Mouse (Mus musculus): ENCODE measurements around the gene Slc26a10. TPM values are rescaled to one million over a fixed set of nuclear protein-coding genes. Genes with fewer than 3 reads are reported as not detected.

Gene Slc26a10
- 1.2 and 1.4 TPM in 2 replicates for polyA plus RNA-seq (2015; fragmentation: Nextera tagmentation; extraction: Ambion mirVana)

GRCm38 (mm10) chr10:127179871-127180694 lies at the start of gene Slc26a10:
TSS of gene Slc26a10 (minus strand) at chr10:127180645.
- Histone ChIP-seq H3K36me3 (ENCODE audit: control insufficient read depth, insufficient read depth, low read length) (no peaks in the 10 kb centered on the region), H3K4me3 (replicated peaks; ENCODE audit: low read length) (peak within 1 kb of the TSS; percentile 10; the same call in 1 of the 2 replicates), H3K9ac (ENCODE audit: low read length) (peak within 1 kb of the TSS; percentile 38; the same call in 1 of the 2 replicates), H3K27me3 (ENCODE audit: control insufficient read depth, insufficient read depth, low read length) (peaks cover 48% of the 10 kb centered on the region), H3K4me1 (ENCODE audit: control insufficient read depth, insufficient read depth, low read length) (peaks cover 15% of the 10 kb centered on the region), H3K4me2 (ENCODE audit: low read depth, low read length) (peak within 1 kb of the TSS; percentile 34), H3K9me3 (replicated peaks; ENCODE audit: control insufficient read depth, low read length) (no peaks in the 10 kb centered on the region), H3K27ac (ENCODE audit: low read length) (no peak within 1 kb of the TSS)
- WGBS: 4% methylated on average over 34 of the region's 34 CpGs
- no peak for ATAC-seq (ENCODE audit: insufficient read depth, low FRiP score)

DNA sequence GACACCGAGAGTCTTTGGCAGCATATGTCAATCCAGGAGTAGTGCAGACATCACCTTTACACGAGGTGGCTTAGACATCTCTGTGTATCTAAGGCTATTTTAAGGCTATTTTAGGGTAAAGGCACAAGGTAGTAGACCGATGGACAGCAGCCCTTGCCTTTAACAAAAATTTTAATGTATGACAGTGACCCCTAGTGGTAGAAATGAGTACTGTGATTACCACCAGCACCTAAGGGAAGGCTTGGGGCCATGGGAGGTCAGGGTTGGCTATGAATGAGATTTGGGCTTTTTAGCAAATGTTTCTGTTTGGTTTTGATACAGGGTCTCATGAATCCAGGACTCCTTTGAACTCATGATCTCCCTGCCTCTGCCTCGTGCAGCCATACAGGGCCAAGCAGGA lies 48.5 kb upstream of the Slc26a10 start:
- Histone ChIP-seq H3K36me3 (ENCODE audit: control insufficient read depth, insufficient read depth, low read length) (no peaks in the 10 kb centered on the region), H3K9ac (ENCODE audit: low read length) (no peak overlapping the region), H3K4me2 (ENCODE audit: low read depth, low read length) (no peak overlapping the region), H3K4me3 (replicated peaks; ENCODE audit: low read length) (no peak overlapping the region), H3K27ac (ENCODE audit: low read length) (no peak overlapping the region), H3K4me1 (ENCODE audit: control insufficient read depth, insufficient read depth, low read length) (0 out of 2 replicates have a peak, but pooled peaks cover 6% of the 10 kb centered on the region), H3K27me3 (ENCODE audit: control insufficient read depth, insufficient read depth, low read length) (no peaks in the 10 kb centered on the region), H3K9me3 (replicated peaks; ENCODE audit: control insufficient read depth, low read length) (no peaks in the 10 kb centered on the region)
- WGBS: 20% methylated on average over 4 of the region's 4 CpGs
- ATAC-seq (ENCODE audit: insufficient read depth, low FRiP score): no peak; the same call in 1 of the 2 replicates

- Histone ChIP-seq H3K4me1 (ENCODE audit: control insufficient read depth, insufficient read depth, low read length) (0 out of 2 replicates have a peak, but pooled peaks cover 6% of the 10 kb centered on the region), H3K27me3 (ENCODE audit: control insufficient read depth, insufficient read depth, low read length) (no peaks in the 10 kb centered on the region), H3K36me3 (ENCODE audit: control insufficient read depth, insufficient read depth, low read length) (no peaks in the 10 kb centered on the region), H3K9me3 (replicated peaks; ENCODE audit: control insufficient read depth, low read length) (no peaks in the 10 kb centered on the region), H3K27ac (ENCODE audit: low read length) (no peak overlapping the region), H3K4me3 (replicated peaks; ENCODE audit: low read length) (no peak overlapping the region), H3K4me2 (ENCODE audit: low read depth, low read length) (no peak overlapping the region), H3K9ac (ENCODE audit: low read length) (no peak overlapping the region)
- WGBS: 82% methylated on average over 8 of the region's 8 CpGs
- ATAC-seq (ENCODE audit: insufficient read depth, low FRiP score): no peak
Observed at GRCm38 (mm10) chr10:127227163-127227562, 46.7 kb upstream of the Slc26a10 start.

DNA sequence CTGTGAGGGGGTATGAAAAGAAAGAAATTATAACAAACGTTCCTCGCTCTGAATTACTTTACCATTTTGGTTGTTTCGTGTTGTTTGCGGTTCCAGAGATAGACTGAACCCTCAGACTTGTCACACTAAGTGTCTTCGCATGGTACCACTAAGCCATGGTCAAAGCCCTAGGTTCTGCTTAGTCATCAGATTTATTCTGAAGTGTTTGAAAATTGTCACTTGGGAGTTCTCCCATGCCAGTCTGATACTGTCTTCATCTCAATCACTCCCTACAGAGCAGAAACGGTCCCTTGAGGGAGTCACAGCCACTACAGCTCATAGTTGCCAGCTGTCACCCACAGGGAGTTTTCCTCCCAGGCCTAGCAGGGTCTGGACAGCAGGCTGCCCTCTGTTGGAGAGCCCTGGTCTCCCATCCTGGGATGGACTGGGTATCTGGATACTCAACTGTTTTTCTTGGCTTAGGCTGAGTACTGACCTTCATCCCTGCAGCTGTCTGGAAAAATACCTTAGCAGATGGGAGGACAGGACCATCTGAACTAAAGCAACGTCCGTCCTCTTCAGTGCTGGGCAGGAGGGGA lies 46.0 kb upstream of the Slc26a10 start:
- H3K4me2 ChIP-seq (ENCODE audit: low read depth, low read length): no peak overlapping the region
- H3K36me3 ChIP-seq (ENCODE audit: control insufficient read depth, insufficient read depth, low read length): no peaks in the 10 kb centered on the region
- no peak for ATAC-seq (ENCODE audit: insufficient read depth, low FRiP score)
- no peaks in the 10 kb centered on the region for H3K27me3 ChIP-seq (ENCODE audit: control insufficient read depth, insufficient read depth, low read length)
- no peak overlapping the region for H3K9ac ChIP-seq (ENCODE audit: low read length)
- H3K9me3 ChIP-seq (replicated peaks; ENCODE audit: control insufficient read depth, low read length): no peaks in the 10 kb centered on the region
- H3K4me1 ChIP-seq (ENCODE audit: control insufficient read depth, insufficient read depth, low read length): 0 out of 2 replicates have a peak, but pooled peaks cover 6% of the 10 kb centered on the region
- no peak overlapping the region for H3K27ac ChIP-seq (ENCODE audit: low read length)
- no peak overlapping the region for H3K4me3 ChIP-seq (replicated peaks; ENCODE audit: low read length)
- 70% methylated on average over 8 of the region's 8 CpGs for WGBS

DNA sequence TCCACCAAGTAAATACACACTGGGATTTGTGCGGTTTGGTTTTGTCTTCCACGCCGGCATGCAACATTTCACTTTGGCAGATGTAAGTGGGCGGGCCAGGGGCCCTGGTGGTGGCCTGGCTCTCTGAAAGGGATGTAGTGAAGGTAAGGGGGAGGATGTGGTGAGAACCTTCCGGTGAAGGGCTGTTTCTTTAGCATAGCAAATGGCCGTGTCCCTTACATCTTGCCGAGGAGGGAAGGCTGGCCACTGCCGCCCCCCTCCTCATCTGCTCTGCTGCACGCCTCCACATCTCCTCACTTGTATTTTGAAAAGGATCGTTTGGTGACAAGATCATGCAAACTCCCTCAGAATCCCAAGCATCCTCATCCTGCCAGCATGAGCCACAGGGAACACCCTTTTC lies 45.3 kb upstream of the Slc26a10 start:
- Histone ChIP-seq H3K4me2 (ENCODE audit: low read depth, low read length) (no peak overlapping the region), H3K9me3 (replicated peaks; ENCODE audit: control insufficient read depth, low read length) (no peaks in the 10 kb centered on the region), H3K36me3 (ENCODE audit: control insufficient read depth, insufficient read depth, low read length) (no peaks in the 10 kb centered on the region), H3K27me3 (ENCODE audit: control insufficient read depth, insufficient read depth, low read length) (no peaks in the 10 kb centered on the region), H3K9ac (ENCODE audit: low read length) (no peak overlapping the region), H3K4me3 (replicated peaks; ENCODE audit: low read length) (no peak overlapping the region), H3K4me1 (ENCODE audit: control insufficient read depth, insufficient read depth, low read length) (0 out of 2 replicates have a peak, but pooled peaks cover 4% of the 10 kb centered on the region), H3K27ac (ENCODE audit: low read length) (no peak overlapping the region)
- ATAC-seq (ENCODE audit: insufficient read depth, low FRiP score): no peak
- WGBS: 34% methylated on average over 10 of the region's 10 CpGs

GRCm38 (mm10) chr10:127225213-127225612 lies 44.8 kb upstream of the Slc26a10 start:
- Histone ChIP-seq H3K4me3 (replicated peaks; ENCODE audit: low read length) (no peak overlapping the region), H3K27me3 (ENCODE audit: control insufficient read depth, insufficient read depth, low read length) (no peaks in the 10 kb centered on the region), H3K9me3 (replicated peaks; ENCODE audit: control insufficient read depth, low read length) (no peaks in the 10 kb centered on the region), H3K4me1 (ENCODE audit: control insufficient read depth, insufficient read depth, low read length) (no peaks in the 10 kb centered on the region), H3K36me3 (ENCODE audit: control insufficient read depth, insufficient read depth, low read length) (no peaks in the 10 kb centered on the region), H3K27ac (ENCODE audit: low read length) (no peak overlapping the region), H3K9ac (ENCODE audit: low read length) (no peak overlapping the region), H3K4me2 (ENCODE audit: low read depth, low read length) (no peak overlapping the region)
- no peak for ATAC-seq (ENCODE audit: insufficient read depth, low FRiP score)
- 45% methylated on average over 6 of the region's 6 CpGs for WGBS

DNA sequence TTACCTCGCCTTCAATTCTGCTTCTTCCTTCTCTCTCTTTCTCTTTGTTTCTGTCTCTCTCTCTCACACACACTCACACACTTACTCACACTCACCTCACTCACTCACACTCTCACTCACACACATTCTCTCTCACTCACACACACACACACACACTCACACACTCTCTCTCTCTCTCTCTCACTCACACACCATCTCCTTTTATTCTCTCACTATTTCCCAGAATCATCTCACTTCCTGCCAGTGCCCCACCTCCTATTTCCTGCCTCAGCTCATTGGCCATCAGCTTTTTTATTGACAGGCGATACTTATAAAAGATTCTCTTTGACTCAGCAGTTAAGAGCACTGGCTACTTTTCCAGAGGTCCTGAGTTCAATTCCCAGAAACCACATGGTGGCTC lies 37.9 kb upstream of the Slc26a10 start:
- no peaks in the 10 kb centered on the region for H3K9me3 ChIP-seq (replicated peaks; ENCODE audit: control insufficient read depth, low read length)
- H3K27me3 ChIP-seq (ENCODE audit: control insufficient read depth, insufficient read depth, low read length): no peaks in the 10 kb centered on the region
- H3K4me3 ChIP-seq (replicated peaks; ENCODE audit: low read length): no peak overlapping the region
- H3K9ac ChIP-seq (ENCODE audit: low read length): no peak overlapping the region
- no peak overlapping the region for H3K4me2 ChIP-seq (ENCODE audit: low read depth, low read length)
- H3K4me1 ChIP-seq (ENCODE audit: control insufficient read depth, insufficient read depth, low read length): no peaks in the 10 kb centered on the region
- WGBS: 79% methylated on average over 2 of the region's 2 CpGs
- H3K27ac ChIP-seq (ENCODE audit: low read length): no peak overlapping the region
- no peak for ATAC-seq (ENCODE audit: insufficient read depth, low FRiP score)
- H3K36me3 ChIP-seq (ENCODE audit: control insufficient read depth, insufficient read depth, low read length): no peaks in the 10 kb centered on the region

- Histone ChIP-seq H3K36me3 (ENCODE audit: control insufficient read depth, insufficient read depth, low read length) (no peaks in the 10 kb centered on the region), H3K9me3 (replicated peaks; ENCODE audit: control insufficient read depth, low read length) (no peaks in the 10 kb centered on the region), H3K27me3 (ENCODE audit: control insufficient read depth, insufficient read depth, low read length) (no peaks in the 10 kb centered on the region), H3K27ac (ENCODE audit: low read length) (no peak overlapping the region), H3K4me2 (ENCODE audit: low read depth, low read length) (no peak overlapping the region), H3K4me1 (ENCODE audit: control insufficient read depth, insufficient read depth, low read length) (no peaks in the 10 kb centered on the region), H3K9ac (ENCODE audit: low read length) (no peak overlapping the region), H3K4me3 (replicated peaks; ENCODE audit: low read length) (no peak overlapping the region)
- no peak for ATAC-seq (ENCODE audit: insufficient read depth, low FRiP score)
Observed at GRCm38 (mm10) chr10:127217177-127217576, 36.7 kb upstream of the Slc26a10 start.

- Histone ChIP-seq H3K27me3 (ENCODE audit: control insufficient read depth, insufficient read depth, low read length) (no peaks in the 10 kb centered on the region), H3K4me2 (ENCODE audit: low read depth, low read length) (no peak overlapping the region), H3K9me3 (replicated peaks; ENCODE audit: control insufficient read depth, low read length) (no peaks in the 10 kb centered on the region), H3K4me1 (ENCODE audit: control insufficient read depth, insufficient read depth, low read length) (no peaks in the 10 kb centered on the region), H3K36me3 (ENCODE audit: control insufficient read depth, insufficient read depth, low read length) (no peaks in the 10 kb centered on the region), H3K9ac (ENCODE audit: low read length) (no peak overlapping the region), H3K4me3 (replicated peaks; ENCODE audit: low read length) (no peak overlapping the region), H3K27ac (ENCODE audit: low read length) (no peak overlapping the region)
- ATAC-seq (ENCODE audit: insufficient read depth, low FRiP score): no peak
- WGBS: 95% methylated on average over 11 of the region's 11 CpGs
Observed at GRCm38 (mm10) chr10:127216456-127216855, 36.0 kb upstream of the Slc26a10 start.
